Mouse (Mus musculus) urinary bladder, postnatal 10 days (tissue): ENCODE measurements around the gene 6430548M08Rik.

ENCODE experiments used
- DNase-seq: peaks from one replicate; pipeline ENCODE4 v3.0.0; 2022; ENCODE audit warnings: low spot score

6430548M08Rik gene

GRCm38 (mm10) chr8:120144652-120145301, 30.8 kb downstream of the 6430548M08Rik start:
- no peak for DNase-seq

- DNase-seq = no peak
Measured at GRCm38 (mm10) chr8:120146051-120146450, 32.1 kb downstream of the 6430548M08Rik start.

GRCm38 (mm10) chr8:120150028-120150427, 36.1 kb downstream of the 6430548M08Rik start:
- no peak for DNase-seq

DNA sequence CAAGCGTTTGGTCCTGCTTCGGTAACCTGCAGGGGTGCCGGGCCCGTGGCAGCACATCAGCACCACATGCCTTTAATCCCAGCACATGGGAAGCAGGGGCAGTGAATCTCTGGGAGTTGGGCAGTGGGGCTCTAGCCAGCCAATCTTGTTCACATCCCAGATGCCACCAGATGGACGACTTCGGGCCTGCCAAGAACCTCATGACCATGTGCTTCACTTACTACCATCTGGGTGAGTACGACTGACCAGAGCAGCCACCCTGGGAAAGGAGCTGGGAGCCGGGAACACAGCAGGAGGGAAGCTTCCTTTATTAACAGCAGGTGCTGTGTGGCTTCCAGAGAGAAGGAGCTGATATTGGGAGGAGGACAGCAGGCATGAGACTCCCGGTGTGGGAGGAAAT, 37.2 kb downstream of the 6430548M08Rik start:
- no peak for DNase-seq

GRCm38 (mm10) chr8:120152636-120153035, 38.7 kb downstream of the 6430548M08Rik start:
- no peak for DNase-seq

GRCm38 (mm10) chr8:120160366-120160765, 46.4 kb downstream of the 6430548M08Rik start:
- no peak for DNase-seq

GRCm38 (mm10) chr8:120161658-120162403, 47.9 kb downstream of the 6430548M08Rik start:
- no peak for DNase-seq

- DNase-seq = no peak
Measured at GRCm38 (mm10) chr8:120162404-120162752, 48.4 kb downstream of the 6430548M08Rik start.

GRCm38 (mm10) chr8:120163376-120163775, 49.4 kb downstream of the 6430548M08Rik start:
- DNase-seq = no peak

GRCm38 (mm10) chr8:120164026-120164425, 50.1 kb downstream of the 6430548M08Rik start:
- no peak for DNase-seq

DNA sequence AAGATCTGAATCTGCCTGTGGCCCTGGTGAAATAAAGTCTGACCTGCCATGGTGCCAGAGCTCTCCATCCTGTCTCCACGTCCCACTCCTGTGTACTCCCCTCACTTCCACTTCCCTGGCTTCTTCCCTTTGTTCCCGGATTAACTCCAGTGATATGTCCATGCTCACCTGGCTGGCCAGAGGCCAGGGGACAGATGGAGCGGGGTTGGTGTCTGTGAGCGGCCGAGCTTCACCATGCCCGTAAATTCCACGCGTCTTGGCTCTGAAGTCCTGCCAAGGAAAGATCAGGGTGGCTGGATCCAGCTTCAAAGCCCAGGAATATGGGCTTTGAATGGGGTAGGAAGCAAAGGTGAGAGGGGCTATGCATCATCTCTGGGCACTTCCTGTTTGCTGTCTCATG, 53.2 kb downstream of the 6430548M08Rik start:
- no peak for DNase-seq

DNA sequence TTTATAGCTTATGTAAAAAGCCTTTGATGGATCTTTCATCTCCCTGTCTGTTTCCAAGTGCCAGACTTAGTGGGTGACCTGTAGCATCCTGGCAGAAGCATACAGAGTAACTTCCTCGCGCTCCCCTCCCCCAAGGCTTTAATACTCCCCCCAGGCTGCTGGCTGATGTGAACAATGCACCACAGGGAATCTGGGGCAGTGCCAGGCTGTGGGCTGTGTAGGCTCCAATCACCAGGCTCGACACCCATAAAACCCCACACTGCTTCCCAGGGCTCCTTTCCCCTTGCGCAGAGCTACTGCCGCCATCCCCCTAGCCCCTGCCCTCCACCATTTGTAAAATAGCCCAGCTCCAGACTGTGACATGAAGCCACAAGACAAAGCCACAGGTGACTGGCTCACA, 53.9 kb downstream of the 6430548M08Rik start:
- no peak for DNase-seq

GRCm38 (mm10) chr8:120169119-120169518, 55.2 kb downstream of the 6430548M08Rik start:
- DNase-seq = no peak

DNA sequence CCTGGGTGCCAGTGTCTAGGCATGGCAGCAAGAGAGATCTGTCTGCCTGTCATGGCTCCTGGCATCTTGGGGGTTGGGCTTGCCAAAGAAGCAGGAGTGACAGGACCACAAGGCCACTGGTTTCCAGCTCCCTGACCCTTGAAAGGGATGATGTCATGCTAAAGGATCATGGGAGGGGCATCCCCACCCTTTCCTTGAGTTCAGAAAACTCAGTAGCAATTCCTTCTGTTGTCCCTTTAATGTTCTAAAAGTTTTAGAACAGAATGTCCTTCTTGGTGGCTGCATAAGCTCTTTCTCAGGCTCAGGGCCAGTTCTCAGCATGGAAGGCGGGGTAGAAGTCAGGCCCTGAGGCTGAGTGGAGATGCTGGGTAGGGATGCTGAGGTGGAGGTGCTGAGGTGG, 59.2 kb downstream of the 6430548M08Rik start:
- no peak for DNase-seq

DNA sequence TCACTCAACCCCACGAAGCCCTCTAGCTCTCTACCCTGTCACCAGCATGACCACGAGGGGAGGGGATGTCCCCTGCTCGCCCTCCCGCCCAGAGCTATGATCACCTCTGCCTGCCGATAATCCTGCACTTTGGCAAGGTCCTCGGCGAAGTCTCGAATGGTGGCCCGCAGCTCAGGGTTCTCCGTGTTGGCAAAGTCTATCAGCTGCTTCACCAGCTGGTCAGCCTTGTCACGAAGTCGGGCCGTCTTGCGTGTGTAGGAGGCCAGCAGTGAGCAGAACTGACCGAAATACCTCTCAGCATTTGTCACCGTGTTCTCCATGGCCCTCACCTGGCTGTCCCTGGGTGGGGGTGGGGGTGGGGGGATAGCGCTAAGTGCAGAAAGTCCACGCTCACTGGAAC, 60.7 kb downstream of the 6430548M08Rik start:
- DNase-seq = no peak

- no peak for DNase-seq
Measured at GRCm38 (mm10) chr8:120176605-120177004, 62.7 kb downstream of the 6430548M08Rik start.

DNA sequence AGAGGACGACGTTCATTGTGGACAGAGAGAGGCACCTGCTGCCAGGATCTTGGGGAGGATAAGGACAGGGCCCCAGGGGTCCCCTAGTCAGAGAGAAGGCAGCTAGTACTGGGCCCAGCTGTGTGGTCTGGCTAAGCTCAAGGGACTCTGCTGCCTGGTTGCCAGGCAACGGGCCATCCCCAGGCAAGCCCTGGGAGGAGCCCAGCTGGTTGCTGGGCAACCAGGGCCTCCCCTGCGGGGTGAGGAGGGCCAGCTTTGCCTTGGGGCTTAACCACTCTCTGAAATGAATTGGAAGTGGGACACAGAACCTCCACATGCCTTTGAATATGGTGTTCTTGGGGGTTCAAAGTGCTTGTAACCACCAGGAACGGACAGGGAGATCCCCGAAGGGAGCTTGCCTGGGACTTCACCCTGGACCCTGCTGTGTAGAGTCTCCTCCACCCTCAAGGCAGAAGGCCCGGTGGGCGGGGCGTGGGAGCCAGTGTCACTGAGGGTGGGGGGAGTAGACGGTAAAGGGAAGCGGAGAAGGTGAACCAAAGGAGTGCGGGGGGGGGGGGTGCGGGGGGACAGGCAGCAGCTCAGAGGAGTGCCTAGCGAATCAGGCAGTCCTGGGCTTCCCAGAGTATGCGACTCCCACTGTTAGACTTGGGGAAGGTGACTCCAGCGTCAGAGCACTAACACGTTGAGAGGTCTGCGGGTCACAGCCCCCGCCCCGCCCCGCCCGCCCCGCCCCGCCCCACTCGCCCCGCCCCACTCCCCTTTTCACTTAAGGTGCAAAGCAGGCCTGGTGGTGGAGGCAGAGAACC, 63.6 kb downstream of the 6430548M08Rik start, which contains the start of gene Fam92b:
TSS of gene Fam92b (minus strand) at position 149 of the 806 bp plus-strand sequence.
- no peak for DNase-seq

DNA sequence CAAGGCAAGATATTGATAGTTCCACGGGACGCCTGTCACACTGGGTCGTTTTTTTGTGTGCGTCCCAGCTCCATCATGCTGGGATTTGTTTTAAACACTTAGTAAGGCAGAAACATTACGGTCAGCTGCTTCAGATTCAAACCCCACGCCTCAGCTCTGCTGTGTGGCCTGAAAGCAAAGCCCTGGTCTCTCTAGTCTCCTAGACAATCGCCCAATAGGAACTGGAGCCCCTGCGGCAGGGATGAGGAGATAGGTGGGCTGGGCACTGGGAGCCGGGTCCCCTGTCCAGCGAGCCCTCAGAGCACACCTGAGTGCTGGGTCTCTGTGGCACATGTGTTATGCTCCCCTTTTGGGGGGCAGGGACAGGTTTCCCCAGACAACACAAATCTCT, 64.2 kb downstream of the 6430548M08Rik start:
- no peak for DNase-seq

DNA sequence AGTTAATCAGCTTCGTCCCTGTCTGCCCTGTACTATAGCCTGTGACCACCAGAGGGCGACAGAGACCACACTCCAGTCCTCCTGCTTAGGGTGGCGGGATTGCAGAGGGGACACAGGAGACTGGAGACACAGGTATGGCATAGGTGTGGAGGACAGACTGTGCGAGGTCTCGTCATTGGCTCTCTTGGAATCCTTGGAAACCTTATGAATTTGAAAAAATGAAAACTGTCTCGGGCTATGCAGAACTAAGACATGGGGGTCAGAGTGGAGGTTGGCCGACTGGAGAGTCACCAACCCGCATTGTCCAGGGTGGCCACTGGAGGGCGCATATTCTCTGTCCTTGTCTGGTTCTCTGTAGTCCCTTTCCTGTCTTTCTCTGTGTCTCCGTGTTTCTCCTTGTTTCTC, 65.1 kb downstream of the 6430548M08Rik start:
- DNase-seq = peak; percentile 79

DNA sequence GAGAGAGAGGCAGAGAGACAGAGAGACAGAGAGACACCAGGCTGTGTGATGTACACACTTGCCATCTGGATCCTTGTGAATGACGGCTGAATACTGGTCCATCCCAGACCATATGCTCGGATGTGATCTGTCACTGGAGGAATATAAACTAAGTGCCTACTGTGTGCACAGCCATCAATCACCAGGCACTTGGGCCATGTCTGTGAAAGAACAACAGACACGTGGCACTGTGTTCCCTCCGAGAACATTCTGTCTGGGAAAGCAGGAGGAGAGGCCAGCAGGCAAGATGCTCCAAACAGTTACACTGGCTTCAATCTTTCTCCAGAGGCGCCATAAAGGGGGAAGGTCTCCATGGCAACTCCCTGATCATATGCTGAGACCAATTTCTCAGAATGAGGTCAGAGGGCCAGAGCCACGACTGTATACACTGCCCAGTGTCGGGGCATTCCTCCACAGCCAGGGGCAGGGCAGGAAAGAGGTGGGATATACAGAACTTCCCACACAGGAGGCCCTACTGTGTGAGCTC, 66.6 kb downstream of the 6430548M08Rik start:
- no peak for DNase-seq

DNA sequence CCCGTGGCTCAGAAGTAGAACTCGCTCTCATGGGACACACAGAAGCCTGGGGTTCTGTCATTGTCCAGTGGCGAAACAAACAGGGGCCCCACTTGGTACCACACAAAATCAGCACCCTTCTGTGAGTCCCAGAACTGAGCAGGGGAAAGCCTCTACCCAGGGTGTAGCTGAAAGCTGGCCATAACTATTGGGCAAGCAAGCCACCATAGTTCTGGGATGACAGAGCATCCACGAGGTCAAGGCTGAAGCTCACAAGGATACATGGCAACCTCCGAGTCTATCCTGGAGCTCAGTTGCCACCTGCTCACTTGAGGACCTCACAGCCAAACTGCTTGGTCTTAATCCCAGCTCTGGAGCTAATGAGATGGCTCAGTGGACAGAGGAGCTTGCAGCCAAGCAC, 67.3 kb downstream of the 6430548M08Rik start:
- no peak for DNase-seq

DNA sequence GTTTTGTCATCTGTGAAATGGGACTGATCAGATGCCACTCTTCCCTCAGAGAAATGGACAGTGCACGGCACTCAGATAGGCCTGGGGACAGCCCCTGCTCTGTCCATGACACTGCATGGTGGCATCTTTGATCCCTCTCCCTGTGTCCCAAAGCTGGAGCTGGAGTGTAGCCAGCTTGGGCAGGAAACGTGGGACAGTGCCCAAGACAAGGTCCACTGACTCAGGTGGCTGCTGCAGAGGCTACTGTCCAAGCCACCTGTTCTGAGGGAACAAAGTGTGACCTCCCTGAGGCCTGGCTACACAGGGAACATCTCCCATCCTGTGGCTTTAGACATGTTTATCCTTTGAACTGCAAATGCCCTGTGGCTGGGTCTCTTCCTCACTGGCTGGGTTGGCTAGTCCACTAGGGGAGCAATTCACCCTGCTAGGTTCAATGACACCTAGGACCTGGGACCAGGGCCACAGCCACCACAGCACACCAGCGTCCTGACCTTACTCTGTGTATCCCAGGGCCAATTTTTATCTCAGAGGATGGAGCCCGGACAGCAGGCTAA, 68.0 kb downstream of the 6430548M08Rik start:
- DNase-seq = no peak
